Mouse (Mus musculus): ENCODE measurements around the gene Cdk2ap2. TPM values are rescaled to one million over a fixed set of nuclear protein-coding genes. Genes with fewer than 3 reads are reported as not detected.
"Not testable (repeated sequence)": the region's sequence is repeated elsewhere in the genome, so short reads cannot be mapped to it uniquely, and the experiment has no call there.

Gene Cdk2ap2
- polyA plus RNA-seq, 1 experiment: 140 TPM

- no peak overlapping the region for H3K4me3 ChIP-seq (replicated peaks)
- H3K4me1 ChIP-seq: peaks cover 42% of the 10 kb centered on the region
- H3K27me3 ChIP-seq (replicated peaks): peaks cover 65% of the 10 kb centered on the region
- peaks cover 3% of the 10 kb centered on the region; the same call in 1 of the 2 replicates for H3K9me3 ChIP-seq
- TF ChIP-seq FLI1 (IDR thresholded peaks at IDR 0.05; ENCODE audit: low read length): no peak
- no peak for TF ChIP-seq GATA1 (IDR thresholded peaks at IDR 0.05; ENCODE audit: borderline replicate concordance, low read length)
- no peaks in the 10 kb centered on the region for H3K36me3 ChIP-seq (replicated peaks; ENCODE audit: low read length)
Observed at GRCm38 (mm10) chr19:4055947-4056693, 40.9 kb upstream of the Cdk2ap2 start.

DNA sequence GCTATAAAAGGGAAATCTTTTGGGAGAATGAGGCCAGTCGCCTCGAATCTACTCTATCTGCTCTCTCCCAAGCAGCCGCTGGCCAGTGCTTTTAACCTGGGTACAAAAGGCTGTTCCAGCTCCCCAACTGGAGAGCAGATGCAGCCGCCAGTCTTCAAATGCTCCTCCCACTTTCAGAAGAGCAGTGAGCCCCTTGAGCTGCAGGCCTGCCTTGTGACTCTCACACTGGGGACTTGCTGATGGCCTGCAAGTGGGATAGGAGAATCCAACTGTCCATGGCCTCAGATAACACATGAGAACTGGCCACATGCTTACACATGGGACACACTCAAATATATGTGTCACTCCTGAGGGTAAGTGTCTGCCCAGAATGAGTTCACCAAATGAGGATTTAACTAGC lies 40.3 kb upstream of the Cdk2ap2 start:
- H3K4me1 ChIP-seq: peaks cover 41% of the 10 kb centered on the region

DNA sequence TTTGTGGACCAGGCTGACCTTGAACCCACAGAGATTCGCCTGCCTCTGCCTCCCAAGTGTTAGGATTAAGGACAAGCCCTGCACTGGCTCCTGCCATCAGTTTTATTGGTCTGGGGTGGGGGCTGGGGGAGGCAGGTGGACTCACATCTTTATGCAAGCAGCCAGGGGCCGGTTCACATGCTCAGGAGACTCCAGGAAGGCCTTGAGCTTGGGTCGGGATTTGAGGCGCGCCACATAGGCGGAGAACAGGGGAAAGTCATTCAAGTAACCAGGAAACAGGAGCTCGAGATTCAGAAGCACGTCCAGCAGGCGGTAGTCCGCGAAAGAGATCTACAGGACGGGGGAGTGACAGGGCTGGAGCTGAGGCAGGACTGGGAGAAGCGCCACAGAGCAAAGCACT lies 39.6 kb upstream of the Cdk2ap2 start:
- Histone ChIP-seq H3K4me1 (peaks cover 35% of the 10 kb centered on the region), H3K4me3 (replicated peaks) (no peak overlapping the region)

More for the DNA sequence above, 40.3 kb upstream of the Cdk2ap2 start:
- no peaks in the 10 kb centered on the region for H3K9me3 ChIP-seq
- peaks cover 66% of the 10 kb centered on the region for H3K27me3 ChIP-seq (replicated peaks)
- no peak overlapping the region for H3K4me3 ChIP-seq (replicated peaks)
- no peak for TF ChIP-seq FLI1 (IDR thresholded peaks at IDR 0.05; ENCODE audit: low read length)
- TF ChIP-seq GATA1 (IDR thresholded peaks at IDR 0.05; ENCODE audit: borderline replicate concordance, low read length): no peak
- H3K36me3 ChIP-seq (replicated peaks; ENCODE audit: low read length): no peaks in the 10 kb centered on the region

DNA sequence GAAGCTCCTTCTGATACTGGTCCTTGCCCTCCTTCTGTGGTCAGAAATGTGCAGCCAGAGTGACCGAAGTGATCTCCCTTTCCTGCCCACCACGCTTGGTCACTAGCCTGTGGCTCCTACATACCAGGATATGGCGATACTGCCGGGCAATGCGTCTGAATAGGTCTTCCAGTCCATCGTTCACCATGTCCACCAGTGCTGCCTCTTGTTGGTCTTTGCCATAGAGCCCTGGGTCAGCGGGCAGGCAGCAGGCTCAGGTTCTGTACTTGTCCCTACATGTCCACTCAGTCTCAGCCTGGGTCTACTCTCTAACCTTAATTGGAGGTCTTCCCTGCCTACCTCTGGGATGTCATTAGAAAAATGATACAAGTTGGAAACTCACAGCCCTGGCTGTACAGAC lies 39.0 kb upstream of the Cdk2ap2 start:
- Histone ChIP-seq H3K36me3 (replicated peaks; ENCODE audit: low read length) (no peaks in the 10 kb centered on the region), H3K27me3 (replicated peaks) (peaks cover 63% of the 10 kb centered on the region), H3K9me3 (no peaks in the 10 kb centered on the region), H3K4me1 (peaks cover 29% of the 10 kb centered on the region), H3K4me3 (replicated peaks) (peak overlapping the region; percentile 11)
- no peak for TF ChIP-seq FLI1 (IDR thresholded peaks at IDR 0.05; ENCODE audit: low read length)
- no peak for TF ChIP-seq GATA1 (IDR thresholded peaks at IDR 0.05; ENCODE audit: borderline replicate concordance, low read length)

More for the DNA sequence above, 39.6 kb upstream of the Cdk2ap2 start:
- peaks cover 66% of the 10 kb centered on the region for H3K27me3 ChIP-seq (replicated peaks)
- TF ChIP-seq GATA1 (IDR thresholded peaks at IDR 0.05; ENCODE audit: borderline replicate concordance, low read length) (no peak), FLI1 (IDR thresholded peaks at IDR 0.05; ENCODE audit: low read length) (no peak)
- no peaks in the 10 kb centered on the region for H3K9me3 ChIP-seq
- no peaks in the 10 kb centered on the region for H3K36me3 ChIP-seq (replicated peaks; ENCODE audit: low read length)

- Histone ChIP-seq H3K9me3 (no peaks in the 10 kb centered on the region), H3K36me3 (replicated peaks; ENCODE audit: low read length) (no peaks in the 10 kb centered on the region), H3K4me3 (replicated peaks) (no peak overlapping the region), H3K27me3 (replicated peaks) (peaks cover 61% of the 10 kb centered on the region), H3K4me1 (peaks cover 28% of the 10 kb centered on the region)
- no peak for TF ChIP-seq FLI1 (IDR thresholded peaks at IDR 0.05; ENCODE audit: low read length)
- TF ChIP-seq GATA1 (IDR thresholded peaks at IDR 0.05; ENCODE audit: borderline replicate concordance, low read length): no peak
Observed at GRCm38 (mm10) chr19:4058581-4058980, 38.4 kb upstream of the Cdk2ap2 start.

- H3K4me1 ChIP-seq: peaks cover 28% of the 10 kb centered on the region
- no peaks in the 10 kb centered on the region for H3K36me3 ChIP-seq (replicated peaks; ENCODE audit: low read length)
- peaks cover 57% of the 10 kb centered on the region for H3K27me3 ChIP-seq (replicated peaks)
- no peaks in the 10 kb centered on the region for H3K9me3 ChIP-seq
- H3K4me3 ChIP-seq (replicated peaks): no peak within 1 kb of the TSS
- TF ChIP-seq GATA1 (IDR thresholded peaks at IDR 0.05; ENCODE audit: borderline replicate concordance, low read length): no peak
- TF ChIP-seq FLI1 (IDR thresholded peaks at IDR 0.05; ENCODE audit: low read length): no peak
Observed at GRCm38 (mm10) chr19:4059069-4059740, 37.8 kb upstream of the Cdk2ap2 start, which contains the start of gene Gstp3. Gstp3 (minus strand) TSS chr19:4059569.

DNA sequence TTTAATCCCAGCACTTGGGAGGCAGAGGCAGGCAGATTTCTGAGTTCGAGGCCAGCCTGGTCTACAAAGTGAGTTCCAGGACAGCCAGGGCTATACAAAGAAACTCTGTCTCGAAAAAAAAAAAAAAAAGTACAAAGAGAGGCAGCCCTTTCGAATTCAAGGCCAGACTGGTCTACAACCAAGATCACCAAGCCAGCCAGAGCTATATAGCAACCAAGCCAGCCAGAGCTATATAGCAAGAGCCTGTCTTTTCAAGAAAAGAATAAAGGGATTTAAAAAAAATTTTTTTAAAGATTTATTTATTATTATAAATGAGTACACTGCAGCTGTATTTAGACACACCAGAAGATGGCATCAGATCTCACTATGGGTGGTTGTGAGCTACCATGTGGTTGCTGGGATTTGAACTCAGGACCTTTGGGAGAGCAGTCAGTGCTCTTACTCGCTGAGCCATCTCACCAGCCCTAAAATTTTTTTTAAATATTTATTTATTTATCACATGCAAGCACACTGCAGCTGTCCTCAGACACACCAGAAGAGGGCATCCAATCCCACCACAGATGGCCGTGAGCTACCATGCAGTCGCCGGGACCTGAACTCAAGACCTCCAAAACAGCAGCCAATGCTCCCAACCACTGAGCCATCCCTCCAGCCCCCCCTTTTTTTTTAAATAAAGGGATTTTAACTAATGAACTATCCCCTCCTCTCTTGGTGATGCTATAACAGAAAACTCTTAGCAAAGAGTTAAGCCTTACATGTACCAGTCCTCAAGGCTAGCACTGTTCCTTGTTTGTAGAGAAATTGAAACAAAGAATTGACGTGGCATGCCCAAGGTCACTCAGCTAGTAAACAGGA lies 36.7 kb upstream of the Cdk2ap2 start:
- H3K4me3 ChIP-seq (replicated peaks); H3K36me3 ChIP-seq (replicated peaks; ENCODE audit: low read length); H3K9me3 ChIP-seq: not testable (repeated sequence)
- peaks cover 28% of the 10 kb centered on the region for H3K4me1 ChIP-seq
- H3K27me3 ChIP-seq (replicated peaks): peaks cover 49% of the 10 kb centered on the region

GRCm38 (mm10) chr19:4060899-4061465 lies 36.0 kb upstream of the Cdk2ap2 start:
- Histone ChIP-seq H3K4me3 (replicated peaks) (no peak overlapping the region), H3K9me3 (no peaks in the 10 kb centered on the region), H3K27me3 (replicated peaks) (peaks cover 41% of the 10 kb centered on the region), H3K4me1 (peaks cover 28% of the 10 kb centered on the region), H3K36me3 (replicated peaks; ENCODE audit: low read length) (no peaks in the 10 kb centered on the region)
- no peak for TF ChIP-seq FLI1 (IDR thresholded peaks at IDR 0.05; ENCODE audit: low read length)
- TF ChIP-seq GATA1 (IDR thresholded peaks at IDR 0.05; ENCODE audit: borderline replicate concordance, low read length): no peak

DNA sequence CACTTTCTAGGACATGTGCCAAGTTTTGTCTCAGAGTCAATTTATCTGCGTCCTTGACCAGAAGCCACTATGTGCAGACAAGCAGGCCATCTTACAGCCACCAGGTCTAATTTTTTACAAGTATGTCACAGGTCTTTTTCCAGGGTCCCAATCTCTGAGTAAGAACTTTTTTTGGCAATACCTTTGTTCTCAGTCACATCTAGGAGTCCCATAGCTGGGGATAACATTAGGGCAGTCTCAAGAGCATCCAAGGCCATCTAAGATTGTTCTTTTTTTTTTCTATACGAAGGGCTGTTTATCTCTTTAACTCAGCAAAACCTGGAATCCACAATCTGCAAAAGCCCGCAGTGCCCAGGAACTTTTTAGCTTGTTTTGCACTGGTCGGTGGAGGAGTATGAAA lies 33.6 kb upstream of the Cdk2ap2 start:
- Histone ChIP-seq H3K4me1 (peaks cover 22% of the 10 kb centered on the region), H3K27me3 (replicated peaks) (peaks cover 30% of the 10 kb centered on the region)
- not testable (repeated sequence) for H3K9me3 ChIP-seq

GRCm38 (mm10) chr19:4064501-4064900 lies 32.5 kb upstream of the Cdk2ap2 start:
- H3K36me3 ChIP-seq (replicated peaks; ENCODE audit: low read length); H3K9me3 ChIP-seq; H3K4me3 ChIP-seq (replicated peaks): not testable (repeated sequence)
- peaks cover 29% of the 10 kb centered on the region for H3K27me3 ChIP-seq (replicated peaks)
- H3K4me1 ChIP-seq: peaks cover 10% of the 10 kb centered on the region

More for the DNA sequence above, 33.6 kb upstream of the Cdk2ap2 start:
- not testable (repeated sequence) for H3K36me3 ChIP-seq (replicated peaks; ENCODE audit: low read length); H3K4me3 ChIP-seq (replicated peaks)
